Mouse (Mus musculus): ENCODE data around the gene Wfdc3.

GRCm38 (mm10) chr2:164790451-164790850, 44.7 kb upstream of the Wfdc3 start:
- TF ChIP-seq CTCF (IDR thresholded peaks at IDR 0.05; ENCODE audit: extremely low read depth, insufficient read depth, low read length) (no peak), POLR2A (IDR thresholded peaks at IDR 0.05; ENCODE audit: extremely low read depth, insufficient read depth, low read length) (no peak)

Measured in cortical plate, adult 2 months (tissue).